Mouse (Mus musculus): Measurements from ENCODE around the gene Pgp. TPM values are rescaled to one million over a fixed set of nuclear protein-coding genes. Genes with fewer than 3 reads are reported as not detected.

Pgp gene
- total and polyA plus RNA-seq, 3 experiments = 19.3 to 55.0 TPM; not detected in 1

GRCm38 (mm10) chr17:24495443-24495842 lies 25.3 kb downstream of the Pgp start:
- Histone ChIP-seq H3K27me3 (ENCODE audit: control insufficient read depth in 1 of 2, insufficient read depth in 2 of 2, low read length in 2 of 2) (0 out of 4 replicates have a peak, but pooled peaks cover 0 to 1% of the 10 kb centered on the region in 2 experiments), H3K4me1 (ENCODE audit: control insufficient read depth in 1 of 2, insufficient read depth in 2 of 2, low read length in 2 of 2) (no peaks in the 10 kb centered on the region), H3K79me2 (ENCODE audit: control insufficient read depth, insufficient read depth, low read length, poor library complexity) (no peaks in the 10 kb centered on the region), H3K9me3 (replicated peaks; ENCODE audit: insufficient read depth, low read length) (no peaks in the 10 kb centered on the region), H3K27ac (ENCODE audit: control insufficient read depth, low read depth, low read length) (no peak overlapping the region), H3K36me3 (ENCODE audit: control insufficient read depth in 1 of 2, insufficient read depth in 2 of 2, low read length in 2 of 2) (no peaks in the 10 kb centered on the region), H3K4me3 (ENCODE audit: control insufficient read depth in 1 of 2, insufficient read depth in 1 of 2, low read depth in 2 of 2, low read length in 2 of 2) (no peak overlapping the region), H3K9ac (ENCODE audit: control insufficient read depth, low read depth, low read length, poor library complexity, severe bottlenecking) (no peak overlapping the region)
- no peak for TF ChIP-seq RCOR1 (IDR thresholded peaks at IDR 0.05; ENCODE audit: low read depth, low read length)
- no peak for TF ChIP-seq ZC3H11A (IDR thresholded peaks at IDR 0.05; ENCODE audit: low read depth, low read length)
- no peak for TF ChIP-seq GABPA (IDR thresholded peaks at IDR 0.05; ENCODE audit: low read depth, low read length)
- no peak for TF ChIP-seq MYC (IDR thresholded peaks at IDR 0.05; ENCODE audit: low read depth, low read length)
- no peak for TF ChIP-seq JUND (IDR thresholded peaks at IDR 0.05; ENCODE audit: low read depth, low read length)
- no peak for TF ChIP-seq UBTF (IDR thresholded peaks at IDR 0.05; ENCODE audit: borderline replicate concordance, insufficient read depth, low read depth, low read length)
- no peak for TF ChIP-seq MAZ (IDR thresholded peaks at IDR 0.05; ENCODE audit: low read depth, low read length)
- TF ChIP-seq ETS1 (IDR thresholded peaks at IDR 0.05; ENCODE audit: low read depth, low read length) = no peak
- no peak for DNase-seq (ENCODE audit: low read depth, low spot score)

- no peak overlapping the region for H3K9ac ChIP-seq (ENCODE audit: control insufficient read depth, low read depth, low read length, poor library complexity, severe bottlenecking)
- no peaks in the 10 kb centered on the region for H3K9me3 ChIP-seq (replicated peaks; ENCODE audit: insufficient read depth, low read length)
- no peak for TF ChIP-seq POLR2AphosphoS2 (IDR thresholded peaks at IDR 0.05; ENCODE audit: low read length)
- TF ChIP-seq CHD2 (IDR thresholded peaks at IDR 0.05; ENCODE audit: low read length) = no peak
- no peak for TF ChIP-seq CTCF (IDR thresholded peaks at IDR 0.05 in 2 of 3, conservative IDR thresholded peaks at IDR 0.05 in 1 of 3; ENCODE audit: control insufficient read depth in 1 of 3, insufficient read depth in 1 of 3, low read depth in 2 of 3, low read length in 3 of 3, poor library complexity in 1 of 3, severe bottlenecking in 1 of 3)
- no peak for TF ChIP-seq UBTF (IDR thresholded peaks at IDR 0.05; ENCODE audit: borderline replicate concordance, insufficient read depth, low read depth, low read length)
- TF ChIP-seq ZMIZ1 (IDR thresholded peaks at IDR 0.05; ENCODE audit: low read depth, low read length) = no peak
- no peak for TF ChIP-seq POLR2AphosphoS5 (IDR thresholded peaks at IDR 0.05; ENCODE audit: borderline replicate concordance, low read depth, low read length)
- TF ChIP-seq JUND (IDR thresholded peaks at IDR 0.05; ENCODE audit: low read depth, low read length) = no peak
- TF ChIP-seq GATA1 (IDR thresholded peaks at IDR 0.05; ENCODE audit: low read depth, low read length) = no peak
- TF ChIP-seq POLR2A (IDR thresholded peaks at IDR 0.05; ENCODE audit: control insufficient read depth in 1 of 2, insufficient read depth in 1 of 2, low read depth in 1 of 2, low read length in 2 of 2, poor library complexity in 1 of 2) = no peak
- TF ChIP-seq GABPA (IDR thresholded peaks at IDR 0.05; ENCODE audit: low read depth, low read length) = no peak
- no peak for TF ChIP-seq RAD21 (IDR thresholded peaks at IDR 0.05; ENCODE audit: low read depth, low read length)
- no peak for TF ChIP-seq ZKSCAN1 (IDR thresholded peaks at IDR 0.05; ENCODE audit: low read depth, low read length)
- TF ChIP-seq SMC3 (IDR thresholded peaks at IDR 0.05; ENCODE audit: low read depth, low read length) = no peak
- TF ChIP-seq MAX (IDR thresholded peaks at IDR 0.05; ENCODE audit: low read length) = no peak
- TF ChIP-seq E2F4 (IDR thresholded peaks at IDR 0.05; ENCODE audit: borderline replicate concordance, low read depth, low read length) = no peak
- no peak for TF ChIP-seq MAFK (IDR thresholded peaks at IDR 0.05; ENCODE audit: borderline replicate concordance, low read depth, low read length)
- TF ChIP-seq USF1 (IDR thresholded peaks at IDR 0.05; ENCODE audit: low read depth, low read length) = no peak
- H3K4me1 ChIP-seq (ENCODE audit: control insufficient read depth in 1 of 2, insufficient read depth in 2 of 2, low read length in 2 of 2) = no peaks in the 10 kb centered on the region
- DNase-seq (ENCODE audit: low read depth, low spot score) = no peak
- no peaks in the 10 kb centered on the region for H3K79me2 ChIP-seq (ENCODE audit: control insufficient read depth, insufficient read depth, low read length, poor library complexity)
- no peak overlapping the region for H3K4me3 ChIP-seq (ENCODE audit: control insufficient read depth in 1 of 2, insufficient read depth in 1 of 2, low read depth in 2 of 2, low read length in 2 of 2)
- no peak overlapping the region for H3K27ac ChIP-seq (ENCODE audit: control insufficient read depth, low read depth, low read length)
- no peaks in the 10 kb centered on the region for H3K27me3 ChIP-seq (ENCODE audit: control insufficient read depth in 1 of 2, insufficient read depth in 2 of 2, low read length in 2 of 2)
- H3K36me3 ChIP-seq (ENCODE audit: control insufficient read depth in 1 of 2, insufficient read depth in 2 of 2, low read length in 2 of 2) = no peaks in the 10 kb centered on the region
Observed at GRCm38 (mm10) chr17:24496026-24496425, 25.8 kb downstream of the Pgp start.

Data from MEL (cell line).